Mouse (Mus musculus): ENCODE measurements at regions not wholly inside any gene's neighbourhood (a gene's known extent, or its start where the extent isn't known, plus 50 kb on each side); places are given as distances from the start of the nearest gene placed in this dataset.

DNA sequence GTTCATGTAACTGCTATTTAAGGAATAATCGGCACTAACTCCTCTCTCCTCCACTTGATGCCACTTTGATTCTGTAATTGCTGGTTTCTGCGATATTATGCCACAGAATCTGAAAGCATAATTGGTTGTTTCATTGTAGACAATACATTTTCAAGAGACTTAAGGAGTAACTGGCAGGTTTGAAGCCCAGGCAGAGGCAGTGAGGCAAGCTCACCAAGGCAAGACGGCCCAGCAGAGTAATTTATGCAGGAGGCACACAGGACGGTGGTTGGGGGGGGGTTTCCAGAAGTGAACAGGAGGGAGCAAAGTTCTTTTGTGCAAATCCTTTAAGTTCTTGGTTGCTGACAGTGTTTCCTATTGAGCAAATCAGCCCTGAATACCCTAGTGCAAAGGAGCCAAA, 249.6 kb downstream of the Drd1 start:
- in situ Hi-C loops (cut with MseI, MboI): no loop called here

DNA sequence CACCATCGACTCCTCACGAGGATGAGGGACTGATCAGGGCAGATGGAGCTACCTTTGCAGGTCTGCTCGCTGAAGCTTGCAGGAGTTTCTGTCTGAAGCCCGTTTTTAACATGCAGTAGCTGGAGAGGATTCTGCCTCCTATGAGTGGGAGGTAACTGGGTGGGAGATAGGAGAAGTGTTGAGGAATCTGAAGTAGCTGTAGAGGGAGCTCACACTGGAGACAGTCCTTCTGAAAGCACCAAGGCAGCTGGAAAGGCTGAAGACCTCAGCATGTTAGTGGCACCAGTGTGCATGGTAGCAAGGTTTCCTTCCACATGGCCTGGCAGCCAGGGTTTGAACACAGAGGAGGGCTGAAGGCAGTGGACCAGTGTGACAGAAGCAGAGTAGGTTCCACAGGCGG, 254.5 kb downstream of the Drd1 start:
- in situ Hi-C loops (cut with MseI, MboI): no loop called here

DNA sequence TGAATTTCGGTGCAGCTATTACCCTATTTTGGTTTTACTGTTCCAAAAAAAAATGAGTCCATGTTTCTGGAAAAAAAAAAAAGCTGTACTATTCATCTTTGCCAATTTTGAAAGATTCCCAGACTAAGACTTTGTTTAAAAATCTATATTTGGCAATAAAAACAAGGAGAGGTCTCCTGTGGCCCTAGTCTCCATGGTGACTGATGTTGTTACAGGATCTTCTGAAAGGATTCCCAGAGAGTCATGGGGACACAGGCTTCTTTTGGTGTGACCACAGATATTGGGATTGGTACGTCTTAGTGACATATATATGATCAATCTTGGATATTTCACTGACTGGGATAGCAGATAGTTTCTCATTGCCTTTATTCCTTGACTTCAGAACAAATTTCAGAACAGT, 266.7 kb downstream of the Drd1 start:
- in situ Hi-C loops (cut with MseI, MboI): loop anchor here (10.0 kb wide), 2 partner anchors 266 to 276 kb away; partner anchors contain the start of gene Drd1 (in 1 of the 2)

DNA sequence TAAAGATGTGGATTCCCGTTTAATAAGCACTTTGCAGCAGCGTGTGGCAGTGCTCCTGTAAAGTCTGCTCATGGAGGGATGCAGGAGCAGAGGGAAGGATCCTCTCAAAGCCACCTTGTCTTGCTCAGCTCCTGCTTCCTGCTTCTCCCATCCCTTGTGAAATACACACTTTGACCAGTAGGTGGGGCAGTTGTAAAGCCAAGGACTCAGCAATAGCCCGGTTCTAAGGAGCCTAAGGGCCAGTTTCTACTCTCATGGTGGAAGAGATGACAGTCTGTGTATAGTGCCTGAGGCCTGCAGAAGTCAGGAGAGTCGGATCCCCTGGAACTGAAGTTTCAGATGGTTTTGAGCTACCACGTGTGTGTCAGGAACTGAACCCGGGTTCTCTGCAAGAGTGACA, 272.0 kb downstream of the Drd1 start:
- in situ Hi-C loops (cut with MseI, MboI): loop anchor here (10.0 kb wide), 2 partner anchors 271 to 281 kb away; partner anchors contain the start of gene Drd1 (in 1 of the 2)

DNA sequence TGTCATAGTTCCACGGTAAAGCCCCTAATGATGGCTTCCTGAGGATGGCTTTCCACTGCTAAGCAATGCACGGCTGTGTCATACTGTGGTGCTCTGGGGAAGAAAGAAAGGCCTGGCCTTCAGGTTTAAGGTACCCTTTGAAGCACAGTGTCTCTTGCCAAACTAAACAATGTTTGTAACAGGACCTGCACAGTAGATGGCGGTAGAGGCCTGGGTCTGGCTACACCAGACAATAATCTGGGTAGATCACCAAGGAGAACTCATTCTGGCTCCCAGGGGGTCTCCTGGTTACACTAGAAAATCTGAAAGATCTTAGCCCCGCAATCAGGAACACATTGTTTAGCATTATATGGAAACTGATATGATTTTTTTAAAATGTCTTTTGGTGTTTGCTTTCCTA, 276.4 kb downstream of the Drd1 start:
- in situ Hi-C loops (cut with MseI, MboI): no loop called here

DNA sequence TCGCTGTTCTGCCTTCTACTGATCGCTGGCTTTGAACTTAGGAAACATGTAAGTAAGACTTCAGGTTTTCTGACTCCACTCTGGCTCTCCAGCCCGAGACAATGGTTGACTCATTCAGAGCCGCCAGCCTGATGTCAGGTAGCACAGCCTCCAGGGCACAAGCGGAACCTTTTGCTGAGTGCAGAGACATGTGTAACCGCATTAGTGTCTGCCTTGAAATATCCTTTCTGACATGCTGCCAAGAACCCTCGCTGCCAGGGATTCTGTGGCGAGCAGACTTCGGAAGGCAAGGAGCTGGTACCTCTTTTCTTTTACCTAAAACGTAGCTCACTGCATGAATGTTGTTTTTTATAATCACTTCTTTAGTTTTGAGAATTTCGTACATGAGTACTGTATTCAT, 279.1 kb downstream of the Drd1 start:
- in situ Hi-C loops (cut with MseI, MboI): no loop called here

DNA sequence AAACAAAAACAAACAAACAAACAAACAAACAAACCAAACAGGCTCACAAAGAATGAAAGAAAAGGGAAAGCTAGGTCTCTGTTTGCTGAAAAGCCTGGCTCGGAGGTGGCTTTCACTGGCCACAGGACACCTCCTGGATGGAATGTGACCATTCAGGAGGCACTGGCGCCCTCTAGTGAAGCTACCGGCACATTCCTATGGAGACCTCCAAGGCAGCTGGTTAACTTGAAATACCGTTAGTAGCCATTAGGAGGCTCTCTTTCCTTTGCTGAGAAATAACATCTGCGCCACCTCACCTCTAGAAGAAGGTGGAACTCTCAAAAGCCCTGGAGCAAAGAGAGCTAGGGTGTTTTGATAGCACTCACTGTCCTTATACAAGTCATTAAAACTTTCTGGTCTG, 279.8 kb downstream of the Drd1 start:
- in situ Hi-C loops (cut with MseI, MboI): no loop called here

DNA sequence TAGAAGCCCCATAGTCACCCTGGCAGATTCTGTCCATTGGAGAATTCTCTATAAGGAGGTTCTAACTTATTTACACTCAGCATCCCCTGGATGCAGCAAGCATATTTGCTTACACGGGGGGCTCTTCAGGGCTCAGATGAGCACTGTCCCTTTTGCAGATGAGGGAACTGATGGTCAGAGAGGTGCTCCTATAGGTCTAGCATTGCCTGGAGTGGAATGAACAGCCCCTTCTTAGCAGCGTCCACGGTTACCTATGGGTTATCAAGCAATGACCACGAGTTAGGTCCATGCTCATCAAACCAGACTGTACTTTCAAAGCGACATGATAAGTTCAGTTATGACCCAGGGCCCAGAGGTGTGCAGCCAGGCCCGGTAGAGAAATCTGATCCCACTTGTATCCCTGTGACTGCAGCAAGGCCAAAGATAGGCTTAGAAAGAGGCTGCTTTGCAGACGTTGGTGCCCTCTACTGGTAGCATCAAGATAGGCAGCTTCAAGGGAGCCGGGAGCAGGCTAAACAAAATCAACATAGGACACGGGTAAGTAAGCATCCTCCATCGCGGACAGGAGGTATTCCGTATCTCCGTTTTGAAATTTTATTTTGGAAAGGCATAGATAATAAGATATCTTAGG, 290.8 kb downstream of the Drd1 start:
- in situ Hi-C loops (cut with MseI, MboI): loop anchor here (10.0 kb wide), 1 partner anchor 310 kb away; no protein-coding TSS in a partner anchor

DNA sequence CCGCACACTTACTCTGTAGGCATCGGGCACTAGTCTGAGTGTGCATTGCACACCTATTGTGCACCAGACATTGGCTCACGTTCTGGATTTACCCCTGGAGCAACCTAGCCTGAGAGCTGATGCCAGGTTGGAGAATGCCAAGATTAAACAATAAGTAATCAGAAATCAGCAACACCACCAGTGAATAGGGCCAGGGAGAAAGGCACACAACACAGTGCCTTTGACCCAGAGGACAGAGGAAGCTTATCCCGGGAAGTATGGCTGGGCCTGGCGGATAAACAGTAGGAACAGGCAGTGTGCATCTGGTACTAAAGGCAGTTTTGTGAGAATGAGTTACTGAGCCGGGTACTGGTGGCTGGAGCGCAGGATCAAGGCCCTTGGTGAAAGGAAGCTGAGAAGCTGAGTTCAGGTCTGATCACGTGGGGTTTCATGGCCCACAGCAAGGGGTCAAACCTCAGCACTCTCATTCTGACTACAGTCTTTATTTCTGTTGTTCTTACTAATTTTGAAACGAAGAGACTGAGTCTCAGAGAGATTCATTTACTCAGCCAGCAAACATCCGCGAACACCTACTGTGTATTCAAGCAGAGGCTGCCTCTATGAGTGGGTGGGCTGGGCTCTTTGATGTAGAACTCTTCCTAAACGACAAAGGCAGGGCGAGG, 284.8 kb upstream of the Msx2 start:
- in situ Hi-C loops (cut with MseI, MboI): loop anchor here in 1 of 2 experiments (10.0 kb wide), 1 partner anchor 323 kb away; no protein-coding TSS in a partner anchor

DNA sequence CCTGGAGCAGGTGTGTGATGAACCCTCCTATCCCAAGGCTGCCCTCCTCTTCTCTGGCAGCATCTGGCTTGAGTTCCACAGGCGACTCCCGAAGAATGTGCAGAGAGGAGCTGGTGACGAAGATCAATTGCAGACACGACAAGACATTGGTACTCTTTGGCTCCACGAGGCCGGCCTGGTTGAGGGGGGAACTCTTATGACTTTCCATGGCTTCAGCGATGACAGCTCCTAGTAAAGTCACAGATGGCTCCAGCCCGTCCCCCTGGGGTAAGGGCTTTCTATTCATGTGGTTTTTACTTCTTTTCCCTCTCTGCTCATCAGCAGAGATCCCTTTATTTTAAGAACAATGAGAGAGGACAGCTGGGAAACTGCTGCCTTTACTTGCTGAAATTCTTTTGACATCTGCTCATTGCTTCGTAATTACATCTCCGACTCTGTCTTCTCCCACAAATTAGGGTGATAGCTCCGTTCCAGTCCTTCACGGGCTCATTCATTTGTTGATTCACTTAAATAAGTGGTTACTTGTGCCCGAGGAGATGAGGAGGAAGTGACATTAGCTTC, 284.2 kb upstream of the Msx2 start:
- in situ Hi-C loops (cut with MseI, MboI): loop anchor here in 1 of 2 experiments (10.0 kb wide), 1 partner anchor 322 kb away; no protein-coding TSS in a partner anchor

DNA sequence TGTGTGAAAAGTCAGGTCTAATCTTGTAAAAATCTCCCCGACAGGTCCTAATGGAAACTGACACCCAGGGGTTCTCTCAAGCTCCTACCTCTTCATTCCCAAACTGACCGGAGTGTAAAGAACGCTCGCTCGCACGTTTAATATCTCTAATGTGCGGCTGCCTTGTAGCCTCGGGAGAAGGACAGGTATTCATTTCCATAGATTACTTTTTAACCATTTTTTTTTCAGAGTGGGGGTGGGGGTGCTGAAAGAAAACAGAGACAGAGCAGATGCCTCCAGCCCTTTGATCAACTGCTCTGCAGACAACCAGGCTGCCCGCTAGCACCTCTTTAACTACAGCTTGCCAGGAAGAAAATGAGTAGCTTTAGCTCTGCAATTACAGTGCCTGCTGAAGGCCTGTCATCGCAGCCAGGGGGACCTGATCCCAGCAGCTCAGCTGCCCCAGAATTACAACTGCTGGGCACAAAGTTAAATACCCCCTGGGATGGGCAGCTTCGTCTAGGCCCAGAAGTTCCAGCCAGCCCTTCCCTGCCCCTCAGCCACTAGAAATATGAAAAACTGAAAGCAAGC, 282.3 kb upstream of the Msx2 start:
- in situ Hi-C loops (cut with MseI, MboI): loop anchor here in 1 of 2 experiments (10.0 kb wide), 1 partner anchor 320 kb away; no protein-coding TSS in a partner anchor

DNA sequence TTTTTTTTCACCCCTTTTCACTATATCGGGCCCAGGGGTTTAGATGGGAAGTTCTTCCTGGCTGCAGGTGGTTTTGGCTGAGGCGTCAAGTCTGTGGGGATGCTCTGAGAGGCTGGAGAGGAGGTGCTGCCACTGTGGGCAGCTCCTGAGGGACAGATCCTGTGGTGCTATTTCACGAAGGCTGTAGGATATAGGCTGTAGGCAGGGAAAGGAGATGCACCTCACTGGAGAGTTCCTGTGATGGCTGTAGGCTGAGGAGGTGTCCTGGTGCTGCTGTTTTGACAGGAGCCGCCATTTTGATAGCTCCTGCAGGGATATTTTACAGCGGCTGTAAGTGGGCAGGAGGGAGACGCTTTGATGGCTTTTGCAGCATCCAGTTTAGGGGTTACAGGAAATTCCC, 280.2 kb upstream of the Msx2 start:
- in situ Hi-C loops (cut with MseI, MboI): loop anchor here in 1 of 2 experiments (10.0 kb wide), 1 partner anchor 318 kb away; no protein-coding TSS in a partner anchor

DNA sequence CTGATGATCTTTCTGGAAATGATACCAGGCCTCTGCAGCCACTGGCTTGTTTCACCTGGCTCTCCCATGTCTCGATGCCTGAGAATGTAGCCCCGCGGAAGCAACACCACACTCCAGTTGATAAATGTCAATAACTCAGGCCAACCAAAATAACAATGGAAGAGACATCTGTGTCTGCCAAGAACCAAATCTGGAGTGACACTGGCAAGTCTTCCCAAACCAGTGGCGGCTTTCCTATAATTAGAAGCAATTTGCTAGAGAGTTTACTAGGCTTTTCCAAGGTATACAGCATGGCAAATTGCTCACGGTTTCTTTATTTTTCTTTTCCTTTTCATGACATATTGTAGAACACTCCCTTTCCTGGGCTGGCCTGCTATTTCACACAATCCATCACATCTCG, 268.1 kb upstream of the Msx2 start:
- in situ Hi-C loops (cut with MseI, MboI): no loop called here

DNA sequence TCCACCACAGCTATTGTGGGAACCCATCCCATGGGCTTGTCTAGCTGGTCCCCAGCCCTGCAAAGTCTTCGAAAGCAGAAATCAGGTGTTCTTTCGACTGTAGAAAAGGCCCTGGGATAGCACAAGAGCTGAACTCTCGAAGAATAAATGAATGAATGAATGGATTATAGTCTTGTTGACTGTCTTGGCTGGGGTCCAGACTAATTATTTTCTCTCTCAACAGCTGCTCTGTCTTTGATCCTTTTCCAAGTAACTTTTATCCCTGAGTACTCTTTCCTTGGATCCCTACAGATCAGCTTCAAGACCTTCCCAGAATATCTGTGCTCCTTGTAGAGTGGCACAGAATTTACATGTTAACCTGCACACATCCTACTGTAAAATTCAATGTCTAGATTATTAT, 266.3 kb upstream of the Msx2 start:
- in situ Hi-C loops (cut with MseI, MboI): no loop called here

DNA sequence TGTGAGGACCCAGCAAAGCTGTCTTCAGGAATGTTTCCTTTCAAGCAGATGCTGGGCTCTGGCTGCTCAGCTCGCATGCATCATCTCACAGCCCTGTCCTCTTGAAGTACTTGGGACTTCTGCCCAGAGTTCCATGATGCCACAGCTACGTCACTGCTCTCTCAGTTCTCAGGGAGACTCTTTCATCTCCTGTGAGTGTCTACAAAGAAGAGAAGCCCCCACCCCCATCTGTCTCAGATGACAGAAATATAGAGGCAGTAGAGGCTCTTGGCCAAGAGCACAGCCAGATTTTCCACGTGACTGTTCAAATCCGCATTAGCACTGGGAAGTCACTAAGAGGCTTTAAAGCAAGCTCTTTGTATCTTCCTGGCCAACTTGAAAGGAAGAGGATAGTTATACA, 262.1 kb upstream of the Msx2 start:
- in situ Hi-C loops (cut with MseI, MboI): no loop called here

DNA sequence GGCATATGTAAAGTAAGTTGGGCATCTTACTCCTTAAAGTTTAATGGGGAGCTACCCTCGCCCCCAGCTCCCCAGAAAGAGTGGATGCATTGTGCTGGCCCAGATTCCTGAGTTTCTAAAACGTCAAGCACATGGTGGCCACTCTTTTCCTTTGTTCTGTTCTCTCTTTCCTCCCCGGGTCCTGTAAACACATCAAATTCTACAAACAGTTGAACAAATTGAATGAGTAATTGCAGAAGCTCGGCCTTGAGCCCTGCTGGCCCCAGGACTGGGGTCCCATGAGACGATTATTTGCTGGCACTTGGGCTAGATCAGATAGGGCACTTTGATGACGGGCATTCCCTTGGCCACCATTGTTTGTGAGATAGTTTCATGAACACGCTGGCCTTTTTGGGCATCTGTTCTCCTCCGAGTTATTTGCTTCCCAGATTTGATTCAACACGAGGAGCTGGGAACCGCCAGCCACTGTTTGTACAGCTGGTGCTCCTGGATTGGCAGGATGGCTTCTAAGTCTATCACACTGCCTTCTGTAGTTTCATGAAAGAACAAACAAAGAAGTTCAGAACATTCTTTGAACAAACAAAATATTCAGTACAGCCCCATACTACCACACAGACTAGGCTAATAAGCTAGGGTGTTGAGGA, 257.5 kb upstream of the Msx2 start:
- in situ Hi-C loops (cut with MseI, MboI): no loop called here

DNA sequence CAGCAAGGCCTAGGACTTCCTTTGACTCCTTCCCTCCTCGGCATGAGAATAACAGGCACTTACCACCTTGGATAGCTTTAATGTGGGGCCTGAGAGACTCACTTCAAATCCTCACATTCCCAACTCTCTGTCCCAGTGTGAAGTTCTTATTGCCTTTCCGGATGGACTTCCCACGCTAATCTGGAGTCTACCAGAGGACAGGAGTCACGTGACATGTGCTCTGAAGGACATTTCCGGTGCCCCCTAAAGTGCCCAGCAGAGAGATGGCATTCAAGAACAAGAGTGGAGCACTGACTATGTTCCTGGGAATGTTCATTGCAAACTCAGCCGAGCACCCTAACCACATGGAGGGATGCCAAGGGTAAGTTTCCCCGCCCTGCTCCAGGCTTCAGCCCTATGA, 257.0 kb upstream of the Msx2 start:
- in situ Hi-C loops (cut with MseI, MboI): no loop called here

DNA sequence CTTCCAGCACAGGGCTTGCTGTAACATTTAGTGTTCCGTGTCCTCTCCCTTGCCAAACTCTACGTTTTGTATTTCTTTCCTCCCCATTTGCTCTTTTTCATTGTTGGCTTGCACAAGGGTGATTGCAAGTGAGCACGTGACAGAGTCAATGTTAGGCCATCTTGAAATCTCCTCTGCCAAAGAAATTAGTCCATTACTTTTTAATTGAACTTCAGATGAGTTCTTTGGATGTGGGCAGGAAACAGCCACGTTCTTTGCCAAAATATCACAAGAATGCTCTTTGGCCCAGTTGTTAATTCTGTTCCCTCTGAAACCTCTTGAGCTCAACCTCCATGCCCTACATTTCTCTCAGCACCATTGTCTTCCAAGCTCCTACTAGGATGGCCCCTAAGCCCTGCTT, 253.2 kb upstream of the Msx2 start:
- in situ Hi-C loops (cut with MseI, MboI): no loop called here

DNA sequence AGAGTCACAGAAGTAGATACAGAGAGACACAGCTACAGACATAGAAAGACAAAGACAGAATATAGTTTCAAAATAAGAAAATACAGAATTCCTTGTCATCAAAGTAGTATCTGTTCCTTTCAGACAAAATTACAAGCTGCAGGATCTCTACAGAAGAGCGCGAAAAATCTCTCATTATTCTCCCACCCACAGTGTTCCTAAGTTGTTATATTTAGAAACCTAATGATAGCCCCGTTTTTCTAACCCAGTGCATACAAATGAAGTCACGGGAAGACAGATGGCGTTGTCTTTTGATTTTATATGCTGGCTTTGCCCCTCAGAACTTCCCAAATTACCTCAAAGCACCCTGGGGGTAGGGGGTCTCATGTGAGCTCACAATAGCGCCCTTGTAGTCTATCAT, 250.0 kb upstream of the Msx2 start:
- in situ Hi-C loops (cut with MseI, MboI): no loop called here

DNA sequence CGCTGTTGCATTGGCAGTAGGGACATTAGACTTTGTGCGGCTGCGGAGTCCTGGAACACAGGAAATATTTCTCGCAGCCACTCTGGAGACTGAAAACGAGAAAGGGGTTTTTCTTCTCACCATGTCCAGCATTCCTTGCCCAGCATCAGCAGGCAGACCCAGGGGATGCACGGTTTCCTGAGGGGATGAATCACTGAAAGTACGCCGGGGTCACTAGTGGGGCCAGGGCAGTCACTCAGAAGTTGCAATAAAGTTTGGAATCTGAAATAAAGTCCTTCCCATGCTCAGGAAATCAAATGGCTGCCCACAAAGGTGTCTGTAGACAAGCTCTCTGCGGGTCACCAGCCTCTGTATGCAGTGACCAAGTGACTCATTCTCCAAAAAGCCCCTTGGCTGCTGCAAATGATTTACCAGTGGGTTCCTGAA, 248.2 kb upstream of the Msx2 start:
- in situ Hi-C loops (cut with MseI, MboI): no loop called here

DNA sequence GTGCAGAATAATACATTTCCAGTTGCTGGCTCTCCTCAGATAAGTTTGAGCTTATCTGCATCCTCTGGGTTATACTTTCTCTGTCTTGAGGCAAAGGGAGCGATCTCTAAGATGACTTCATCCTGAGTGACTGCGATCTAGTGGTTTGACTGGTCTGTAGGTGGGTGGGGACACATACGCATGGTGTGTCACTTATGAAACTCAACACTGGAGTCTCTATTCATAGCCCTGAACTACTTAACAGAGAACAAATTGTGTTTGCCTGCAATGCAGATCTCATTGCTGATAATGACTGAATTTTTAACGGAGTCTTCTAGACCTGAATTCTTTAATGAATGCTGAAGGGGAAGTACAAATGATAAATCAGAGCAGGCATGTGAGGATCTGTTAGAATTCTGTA, 244.7 kb upstream of the Msx2 start:
- in situ Hi-C loops (cut with MseI, MboI): no loop called here

DNA sequence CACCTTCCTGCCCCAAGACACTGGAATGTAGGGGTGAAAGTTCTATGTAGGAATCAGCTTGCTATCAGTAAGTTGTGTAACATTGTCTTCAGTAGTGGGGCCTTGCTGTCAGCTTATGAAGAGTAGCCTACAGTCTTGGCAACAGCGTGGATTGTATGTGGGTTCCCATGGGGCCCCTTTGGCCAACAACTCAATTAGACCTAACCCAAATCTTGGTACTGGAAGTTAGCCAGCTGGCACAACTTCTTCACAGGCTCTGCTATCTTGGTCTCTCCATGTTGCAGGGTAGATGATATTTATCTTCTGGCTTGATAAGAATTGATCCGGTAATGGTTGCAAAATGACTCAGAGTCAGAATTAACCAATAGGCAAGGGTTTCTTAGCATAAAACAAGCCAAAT, 244.2 kb upstream of the Msx2 start:
- in situ Hi-C loops (cut with MseI, MboI): no loop called here

Measured in mouse trophoblast stem cell (cell line).